Comparison of ENCODE assay signal across 8 mouse cellular contexts in genomic region chr19:30029894-30030635, GRCm38 (mm10). TPM values are rescaled to one million over a fixed set of nuclear protein-coding genes. Genes with fewer than 3 reads are reported as not detected.
DNase-seq lines count a peak whose midpoint lies in the region; ATAC-seq lines count a peak whose summit lies in the region.

Gene Uhrf2, plus strand, starts transcription at chr19:30030513.

- H3K4me3 ChIP-seq in brown adipose tissue, adult 24 weeks (ENCODE audit: insufficient read depth, low read depth, low read length) = peak within 1 kb of the TSS; percentile 99
- H3K4me3 ChIP-seq in heart, embryonic 13.5 days = peak within 1 kb of the TSS; percentile 100
- H3K4me3 ChIP-seq in liver, embryonic 12.5 days = peak within 1 kb of the TSS; percentile 98
- peak within 1 kb of the TSS; percentile 100 for H3K4me3 ChIP-seq in stomach, embryonic 15.5 days (replicated peaks)

- H3K36me3 ChIP-seq in heart, embryonic 13.5 days = peaks cover 3% of the 10 kb centered on the region; the same call in 1 of the 2 replicates
- H3K36me3 ChIP-seq in liver, embryonic 12.5 days = peaks cover 4% of the 10 kb centered on the region; the same call in 1 of the 2 replicates
- no peaks in the 10 kb centered on the region for H3K36me3 ChIP-seq in stomach, embryonic 15.5 days

- DNase-seq in CD4-positive, CD25-positive, alpha-beta regulatory T cell, adult 2 months (ENCODE audit: low read depth, low spot score) = peak; percentile 98
- peak; percentile 25 for DNase-seq in fat pad, adult 2 months (ENCODE audit: extremely low read depth, low read depth, low spot score)
- peak; percentile 98 for DNase-seq in kidney, postnatal 10 days
- DNase-seq in natural killer cell, adult 2 months (ENCODE audit: low spot score in 2 of 2) = peak; percentile 94 to 97

- 2% methylated on average over 74 of the region's 74 CpGs for WGBS in heart, embryonic 13.5 days
- 4% methylated on average over 74 of the region's 74 CpGs for WGBS in liver, embryonic 12.5 days (ENCODE audit: insufficient replicate concordance)
- WGBS in stomach, embryonic 15.5 days = 2% methylated on average over 74 of the region's 74 CpGs

- ATAC-seq in heart, embryonic 13.5 days (ENCODE audit: extremely low read depth, insufficient number of reproducible peaks, low FRiP score, low TSS enrichment) = peak; percentile 97
- peak; percentile 94 for ATAC-seq in liver, embryonic 12.5 days
- ATAC-seq in stomach, embryonic 15.5 days (ENCODE audit: insufficient read depth, low FRiP score, low read depth) = peak; percentile 96

- H3K9me3 ChIP-seq in heart, embryonic 13.5 days = no peaks in the 10 kb centered on the region
- H3K9me3 ChIP-seq in liver, embryonic 12.5 days (replicated peaks) = no peaks in the 10 kb centered on the region
- no peaks in the 10 kb centered on the region for H3K9me3 ChIP-seq in stomach, embryonic 15.5 days

- H3K9ac ChIP-seq in heart, embryonic 13.5 days = peak within 1 kb of the TSS; percentile 100
- peak within 1 kb of the TSS; percentile 99 for H3K9ac ChIP-seq in liver, embryonic 12.5 days
- peak within 1 kb of the TSS; percentile 100 for H3K9ac ChIP-seq in stomach, embryonic 15.5 days

- H3K27ac ChIP-seq in brown adipose tissue, adult 24 weeks (replicated peaks; ENCODE audit: low read depth, low read length) = peak within 1 kb of the TSS; percentile 84
- peak within 1 kb of the TSS; percentile 95 for H3K27ac ChIP-seq in heart, embryonic 13.5 days (replicated peaks)
- H3K27ac ChIP-seq in liver, embryonic 12.5 days = peak within 1 kb of the TSS; percentile 94
- peak within 1 kb of the TSS; percentile 94 for H3K27ac ChIP-seq in stomach, embryonic 15.5 days

- no peaks in the 10 kb centered on the region for H3K27me3 ChIP-seq in heart, embryonic 13.5 days (replicated peaks)
- 0 out of 2 replicates have a peak, but pooled peaks cover 5% of the 10 kb centered on the region for H3K27me3 ChIP-seq in liver, embryonic 12.5 days (replicated peaks)
- H3K27me3 ChIP-seq in stomach, embryonic 15.5 days (replicated peaks) = no peaks in the 10 kb centered on the region

- H3K4me2 ChIP-seq in heart, embryonic 13.5 days = peak within 1 kb of the TSS; percentile 83
- H3K4me2 ChIP-seq in liver, embryonic 12.5 days = peak within 1 kb of the TSS; percentile 89
- H3K4me2 ChIP-seq in stomach, embryonic 15.5 days = peak within 1 kb of the TSS; percentile 77

- H3K4me1 ChIP-seq in brown adipose tissue, adult 24 weeks (ENCODE audit: control insufficient read depth, insufficient read depth, insufficient read length, low read length) = peaks cover 9% of the 10 kb centered on the region; the same call in 1 of the 2 replicates
- H3K4me1 ChIP-seq in heart, embryonic 13.5 days = peaks cover 37% of the 10 kb centered on the region
- peaks cover 39% of the 10 kb centered on the region for H3K4me1 ChIP-seq in liver, embryonic 12.5 days
- H3K4me1 ChIP-seq in stomach, embryonic 15.5 days = 0 out of 2 replicates have a peak, but pooled peaks cover 16% of the 10 kb centered on the region

RNA-seq across cellular contexts. Expression of gene Uhrf2, which starts in this region (rescaled TPM):
- 13.2 and 19.0 TPM in 2 replicates for polyA plus RNA-seq in brown adipose tissue, adult 24 weeks (2012; ENCODE audit: insufficient read depth, insufficient read length, missing spikeins)
- polyA plus RNA-seq in heart, embryonic 13.5 days (2015; fragmentation: Nextera tagmentation; extraction: Ambion mirVana) = 45.0 and 45.4 TPM in 2 replicates
- 49.1 and 53.1 TPM in 2 replicates for polyA plus RNA-seq in liver, embryonic 12.5 days (2016; fragmentation: Nextera tagmentation; extraction: Ambion mirVana)
- polyA plus RNA-seq in stomach, embryonic 15.5 days (2015; fragmentation: Nextera tagmentation; extraction: Ambion mirVana) = 62.5 and 64.9 TPM in 2 replicates

Comparison
In these comparisons a context has a peak if more than half of its experiments do, and no peak if none do; other contexts are left out.
1. Peak in every context shown above with its lines: DNase-seq, ATAC-seq, H3K4me3 ChIP-seq and H3K27ac ChIP-seq.
2. DNase-seq: peak in every context shown above with its lines; median percentile 98 in CD4-positive, CD25-positive, alpha-beta regulatory T cell, adult 2 months; 98 in kidney, postnatal 10 days; 96 in natural killer cell, adult 2 months; 25 in fat pad, adult 2 months.